23 mouse cellular contexts compared by ENCODE assay signal in genomic region chr13:37288993-37289392, GRCm38 (mm10).
"Had no signal": no experiment of that assay in that cellular context is flagged by ENCODE, and none has a peak within 500 bp of the region (broad histone marks: within the 10 kb centered on the region; RNA-seq: fewer than 3 reads in every experiment).

No protein-coding gene starts in this region.

- H3K4me1 ChIP-seq: heart, embryonic 12.5 days; hindbrain, embryonic 10.5 days; hindbrain, embryonic 12.5 days; intestine, embryonic 15.5 days; limb, embryonic 13.5 days; limb, embryonic 15.5 days had no signal

- H3K9ac ChIP-seq: forebrain, postnatal 0 days; heart, embryonic 12.5 days; hindbrain, embryonic 12.5 days; hindbrain, embryonic 14.5 days; intestine, embryonic 15.5 days; limb, embryonic 13.5 days; limb, embryonic 15.5 days had no signal

- H3K27ac ChIP-seq: heart, adult 2 months; hindbrain, embryonic 10.5 days; hindbrain, embryonic 12.5 days; hindbrain, embryonic 14.5 days; intestine, embryonic 15.5 days; layer of hippocampus, adult 2 months; left cerebral cortex, adult 2 months; limb, embryonic 13.5 days; limb, embryonic 15.5 days had no signal

- DNase-seq: forebrain, postnatal 0 days; gastrocnemius, postnatal 14 days; gastrocnemius, postnatal 36 days; heart, adult 2 months; heart, postnatal 10 days; heart, postnatal 4 days; kidney, adult 18-20 months; kidney, adult 8-10 months; kidney, postnatal 10 days; kidney, postnatal 25 days; kidney, postnatal 4 days had no signal

- H3K36me3 ChIP-seq: heart, embryonic 12.5 days; hindbrain, embryonic 10.5 days; hindbrain, embryonic 12.5 days; intestine, embryonic 15.5 days; limb, embryonic 13.5 days; limb, embryonic 15.5 days had no signal

- H3K9me3 ChIP-seq: hindbrain, embryonic 10.5 days; hindbrain, embryonic 12.5 days; intestine, embryonic 15.5 days; limb, embryonic 13.5 days; limb, embryonic 15.5 days had no signal

- ATAC-seq: forebrain, postnatal 0 days; hindbrain, embryonic 16.5 days; inflammation-experienced regulatory T-cells, adult 6 months; intestine, embryonic 15.5 days; intestine, postnatal 0 days had no signal

- H3K4me2 ChIP-seq: heart, embryonic 12.5 days; hindbrain, embryonic 12.5 days; hindbrain, embryonic 14.5 days; intestine, embryonic 15.5 days; limb, embryonic 13.5 days; limb, embryonic 15.5 days had no signal

- H3K27me3 ChIP-seq: heart, embryonic 12.5 days; hindbrain, embryonic 12.5 days; intestine, embryonic 15.5 days; limb, embryonic 13.5 days; limb, embryonic 15.5 days had no signal

- H3K4me3 ChIP-seq: heart, adult 2 months; heart, embryonic 12.5 days; hindbrain, embryonic 10.5 days; hindbrain, embryonic 12.5 days; intestine, embryonic 15.5 days; layer of hippocampus, adult 2 months; left cerebral cortex, adult 2 months; limb, embryonic 13.5 days; limb, embryonic 15.5 days had no signal
